Mouse (Mus musculus): ENCODE measurements around the gene Arl15.

The Arl15 gene

DNA sequence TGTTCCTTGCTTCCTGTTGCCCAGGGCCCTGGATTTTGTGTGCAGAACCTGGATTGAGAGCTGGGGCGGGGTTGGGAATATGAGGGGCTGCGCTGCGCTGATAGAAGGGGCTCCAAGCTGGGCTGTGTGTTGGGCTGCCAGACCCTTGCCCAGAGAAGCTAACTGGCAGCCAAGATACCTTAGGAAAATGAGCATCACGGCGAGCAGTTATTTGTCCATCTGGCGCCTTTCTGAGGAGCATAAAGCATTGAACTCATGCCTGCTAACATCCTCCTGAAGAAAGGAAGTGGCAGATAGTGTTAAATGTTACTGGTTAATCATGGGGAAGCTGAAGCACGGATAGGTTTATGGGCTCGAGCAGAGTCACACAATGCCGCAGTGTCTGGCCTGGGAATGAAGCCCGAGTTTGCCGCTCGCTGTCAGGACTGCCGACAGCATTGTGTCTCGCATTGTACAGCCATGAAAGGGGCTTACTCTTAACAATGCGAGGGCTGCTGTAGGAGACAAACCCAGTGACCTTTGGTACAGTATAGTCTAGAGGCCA lies 123.6 kb downstream of the Arl15 start:
- DNase-seq (ENCODE audit: low spot score in 2 of 2): no peak

DNA sequence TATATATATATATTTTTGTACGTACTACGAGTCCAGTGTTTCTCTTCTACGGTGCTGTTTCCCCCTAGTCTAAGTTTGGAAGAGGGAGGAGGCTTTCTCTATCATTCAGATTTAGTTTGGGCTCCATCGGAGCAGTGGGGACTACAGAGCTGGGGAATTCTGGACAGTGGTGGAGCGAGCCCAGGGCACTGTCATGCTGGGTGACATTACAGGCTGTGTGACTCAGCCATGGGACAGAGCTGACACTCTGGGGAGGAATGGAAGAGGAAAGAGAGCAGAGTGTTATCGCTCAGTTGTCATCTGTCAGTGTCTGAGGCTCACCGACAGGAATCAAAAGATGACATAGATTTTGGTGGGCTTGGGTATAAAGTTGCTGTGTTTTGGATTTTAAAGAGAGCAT lies 124.4 kb downstream of the Arl15 start:
- no peak for DNase-seq (ENCODE audit: low spot score in 2 of 2)

DNA sequence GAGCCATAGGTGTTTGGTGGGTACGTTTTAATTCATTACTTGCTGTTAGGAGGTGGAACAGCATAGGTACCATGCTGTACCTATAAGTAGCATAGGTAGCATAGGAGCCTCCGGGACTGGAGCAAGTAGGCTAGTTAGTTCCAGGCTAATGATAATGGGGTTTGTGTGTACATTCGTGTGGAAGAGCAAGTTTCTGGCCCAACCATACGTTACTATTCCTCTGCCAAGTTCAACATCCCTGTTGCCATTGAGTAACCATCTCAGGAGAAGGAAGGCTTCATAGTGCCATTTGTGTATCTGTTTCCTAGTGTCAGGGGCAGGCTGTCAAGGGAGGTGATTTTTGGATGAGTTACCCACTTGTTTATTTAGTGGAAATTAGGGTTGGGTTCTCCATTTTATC lies 141.4 kb downstream of the Arl15 start:
- DNase-seq (ENCODE audit: low spot score in 2 of 2): no peak

DNA sequence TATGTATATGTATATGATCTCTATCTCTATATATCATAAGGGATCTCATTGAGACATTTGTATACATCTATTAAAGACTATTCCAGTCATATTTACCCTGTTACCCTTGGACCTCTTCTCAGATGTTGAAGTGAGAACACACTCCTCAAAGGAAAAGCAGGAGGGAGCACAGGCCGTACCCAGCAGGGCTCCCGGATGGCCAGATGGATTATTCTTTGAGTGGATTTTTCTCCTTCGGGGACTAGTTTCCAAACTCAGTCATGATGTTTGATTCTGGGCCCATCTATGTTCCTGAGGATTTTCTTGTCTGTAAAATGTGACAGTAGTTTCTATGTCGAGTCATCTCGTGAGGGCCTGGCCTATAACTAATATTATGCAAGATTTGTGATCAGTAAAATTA lies 142.9 kb downstream of the Arl15 start:
- DNase-seq (ENCODE audit: low spot score in 2 of 2): no peak

DNA sequence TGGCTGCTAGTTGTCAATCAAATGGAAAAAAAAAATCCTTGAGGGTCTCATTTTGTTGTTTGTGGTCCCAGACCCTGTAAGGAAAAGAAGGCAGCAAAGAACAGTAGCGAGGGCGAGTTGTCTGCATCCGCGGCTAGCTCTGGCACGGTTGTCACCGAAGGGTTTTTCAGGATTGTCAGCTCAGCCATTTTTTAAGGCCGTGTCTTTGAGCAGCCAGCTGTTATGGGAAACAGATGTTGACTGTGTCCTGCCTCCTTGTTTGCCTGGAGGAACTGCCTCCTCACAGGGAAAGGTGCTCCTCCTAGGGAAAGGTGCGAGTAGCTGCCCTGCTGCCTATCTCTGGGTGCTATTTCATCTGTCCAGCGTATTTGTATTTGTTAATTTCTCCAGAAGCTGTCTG lies 144.3 kb downstream of the Arl15 start:
- DNase-seq (ENCODE audit: low spot score in 2 of 2): no peak

DNA sequence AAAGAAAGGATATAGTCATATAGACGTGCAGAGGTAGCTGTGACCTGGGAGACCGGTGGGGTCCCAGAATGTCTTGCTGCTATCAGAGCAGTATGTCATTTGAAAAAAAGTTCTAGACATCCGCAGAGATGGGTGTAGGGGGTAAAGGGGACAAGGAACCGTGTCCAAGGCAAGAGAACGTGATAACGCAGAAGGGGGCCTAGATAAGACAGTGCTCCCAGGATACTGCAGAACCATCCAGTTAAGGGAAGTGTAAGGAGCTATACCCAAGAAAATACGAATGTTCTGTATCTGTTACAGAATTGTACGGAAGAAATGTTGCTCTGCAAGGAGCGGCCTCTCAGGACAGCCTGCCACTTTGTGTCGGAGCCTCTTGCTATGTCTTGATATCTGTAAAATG lies 144.8 kb downstream of the Arl15 start:
- DNase-seq (ENCODE audit: low spot score in 2 of 2): no peak

DNA sequence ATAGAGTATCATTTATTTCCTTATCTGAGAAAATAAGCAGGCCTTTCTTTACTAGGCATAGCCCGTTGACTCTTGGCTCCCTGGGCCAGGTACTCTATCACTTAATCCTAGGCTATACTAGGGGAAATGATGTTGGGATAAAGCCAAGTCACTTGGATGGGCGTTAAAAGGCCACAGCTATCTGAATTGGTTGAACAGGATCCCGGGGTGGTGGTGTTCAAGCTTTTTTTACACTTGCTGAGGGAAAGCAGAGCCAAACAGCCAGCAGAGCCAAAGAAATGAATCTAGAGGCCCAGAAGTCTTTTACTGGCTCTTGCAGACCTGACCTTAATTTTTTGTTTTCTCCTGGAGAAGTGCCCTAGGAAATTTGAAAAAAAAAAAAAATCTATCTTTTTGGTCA lies 145.4 kb downstream of the Arl15 start:
- DNase-seq (ENCODE audit: low spot score in 2 of 2): no peak

DNA sequence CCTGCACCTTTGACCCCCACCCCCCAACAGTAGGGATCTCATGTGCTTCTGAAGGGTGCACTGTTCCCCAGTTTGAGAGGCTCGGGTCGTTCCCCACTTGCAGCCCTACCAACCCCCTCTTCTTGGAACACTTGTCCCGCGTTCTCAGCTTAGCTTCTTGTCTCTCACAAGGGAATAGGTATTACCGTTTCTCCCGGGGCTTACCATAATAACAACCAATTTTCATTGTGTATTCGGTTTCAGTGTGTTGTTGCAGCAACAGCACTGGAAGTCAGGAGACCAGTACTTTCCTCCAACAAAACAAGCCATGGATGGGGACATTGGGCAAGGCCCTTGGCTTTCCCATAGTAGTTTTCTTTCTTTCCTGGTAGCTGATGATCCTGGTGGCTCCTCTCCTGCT lies 145.8 kb downstream of the Arl15 start:
- no peak for DNase-seq (ENCODE audit: low spot score in 2 of 2)

DNA sequence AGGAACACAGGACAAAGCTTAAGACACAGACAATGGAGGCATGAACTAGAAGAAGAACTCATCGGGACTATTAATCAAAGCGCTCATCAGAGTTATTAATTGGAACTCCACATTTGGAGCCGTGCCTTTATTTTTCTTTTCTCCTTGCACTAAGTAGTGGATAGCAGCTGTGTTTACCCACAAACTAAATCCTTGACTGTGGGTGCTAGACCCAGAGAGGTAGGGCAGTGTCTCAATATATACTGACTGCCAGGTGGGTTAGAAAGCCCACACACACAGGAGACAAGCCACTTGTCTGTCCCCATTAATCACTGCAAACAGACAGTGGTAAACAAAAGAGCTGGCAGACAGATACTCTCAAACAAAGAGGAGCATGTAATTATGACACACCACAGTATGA lies 147.6 kb downstream of the Arl15 start:
- no peak for DNase-seq (ENCODE audit: low spot score in 2 of 2)

DNA sequence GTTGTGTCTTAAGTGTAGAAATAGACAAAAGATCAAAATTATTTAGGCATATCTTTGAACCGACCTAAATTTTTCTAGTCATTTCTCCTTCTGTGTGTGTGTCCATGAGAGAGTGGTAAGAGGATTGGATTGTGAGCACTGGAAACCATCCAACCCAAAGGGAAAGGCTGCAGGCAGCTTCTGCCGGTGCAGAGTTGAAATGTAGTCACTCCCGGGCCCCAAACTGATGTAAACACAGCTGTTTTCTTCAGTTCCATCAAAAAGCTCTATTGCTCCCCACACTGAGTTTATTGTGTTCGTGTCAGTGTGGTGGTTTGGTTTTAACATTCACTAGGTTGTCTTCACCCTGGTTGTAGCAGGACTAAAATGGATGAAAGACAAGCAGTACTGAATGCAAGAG lies 153.2 kb downstream of the Arl15 start:
- no peak for DNase-seq (ENCODE audit: low spot score in 2 of 2)

DNA sequence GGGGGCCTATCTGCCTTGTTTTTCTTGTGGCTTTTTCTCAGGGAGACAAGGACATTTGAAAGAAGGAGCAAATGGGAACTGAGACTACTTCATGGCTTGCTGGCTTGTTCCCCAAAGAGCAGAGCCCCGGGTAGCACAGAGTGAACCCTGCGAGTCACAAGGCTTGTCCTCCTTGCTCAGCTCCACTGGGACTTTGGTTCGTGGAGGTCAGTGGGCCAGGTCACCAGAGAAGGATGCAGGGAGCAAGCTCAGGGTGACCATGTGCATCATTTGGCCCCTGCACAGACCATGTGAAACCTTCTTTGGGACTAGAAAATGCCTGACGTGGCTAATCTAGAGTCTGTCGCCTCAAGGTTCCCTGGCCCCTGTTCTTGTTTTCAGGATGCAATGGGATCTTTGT lies 155.4 kb downstream of the Arl15 start:
- DNase-seq (ENCODE audit: low spot score in 2 of 2): no peak

DNA sequence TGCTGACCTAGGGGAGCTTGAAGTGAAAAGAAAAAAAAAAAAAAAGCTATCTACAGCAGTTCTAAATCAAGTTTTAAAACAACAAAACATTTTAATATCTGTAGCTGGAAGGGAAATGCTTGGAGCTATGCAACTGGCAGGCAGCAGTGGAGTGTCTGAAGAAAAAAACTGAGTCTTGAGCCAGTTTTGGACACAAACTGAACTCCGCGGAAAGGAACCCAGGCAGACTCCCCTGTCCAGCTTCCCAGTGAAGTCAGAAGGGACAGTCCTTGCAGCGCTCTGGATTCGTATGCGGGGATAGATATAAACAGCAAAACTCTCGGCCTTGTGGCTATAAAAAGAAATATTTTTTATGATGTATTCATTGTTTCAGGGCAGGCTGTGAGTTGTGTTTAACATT lies 155.8 kb downstream of the Arl15 start:
- DNase-seq (ENCODE audit: low spot score in 2 of 2): peak in 1 of 2 experiments; percentile 20

DNA sequence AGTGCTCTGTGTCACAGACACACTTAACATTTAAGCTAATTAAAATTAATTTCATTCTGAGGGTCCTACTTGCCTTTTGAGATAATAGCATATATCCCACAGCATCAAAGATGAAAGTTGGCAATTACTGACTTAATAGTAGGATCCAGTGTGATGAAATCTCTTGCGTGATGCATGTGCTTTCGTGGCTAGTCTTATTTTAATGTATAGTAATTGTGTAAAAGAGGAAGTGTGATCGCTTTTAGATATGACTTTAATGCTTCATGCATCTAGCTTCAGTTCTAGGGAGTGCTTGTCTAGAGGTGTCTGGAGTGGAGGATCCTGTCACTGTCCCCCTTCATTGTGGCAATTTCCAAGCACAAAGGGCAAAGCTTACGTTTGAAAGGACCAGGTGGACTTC lies 163.1 kb downstream of the Arl15 start:
- DNase-seq (ENCODE audit: low spot score in 2 of 2): no peak

DNA sequence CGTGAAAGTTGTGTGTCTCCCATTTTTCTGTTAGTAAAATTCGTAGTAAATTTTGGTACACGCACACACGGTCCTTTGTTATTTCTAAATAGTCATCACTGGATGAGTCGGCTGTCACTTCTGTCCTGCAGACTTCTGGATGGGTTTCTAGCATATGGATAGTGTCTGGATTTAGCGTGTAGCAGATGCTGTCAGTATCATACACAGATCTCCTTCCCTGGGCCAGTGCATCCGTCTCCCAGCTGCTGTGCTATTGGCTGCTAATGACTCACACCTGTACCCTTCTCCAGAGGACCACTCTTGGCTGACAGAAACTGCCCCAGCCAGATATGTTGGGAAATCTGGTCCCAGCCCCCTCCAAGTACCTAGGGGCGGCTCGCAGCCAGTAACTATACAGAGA lies 170.6 kb downstream of the Arl15 start:
- no peak for DNase-seq (ENCODE audit: low spot score in 2 of 2)

DNA sequence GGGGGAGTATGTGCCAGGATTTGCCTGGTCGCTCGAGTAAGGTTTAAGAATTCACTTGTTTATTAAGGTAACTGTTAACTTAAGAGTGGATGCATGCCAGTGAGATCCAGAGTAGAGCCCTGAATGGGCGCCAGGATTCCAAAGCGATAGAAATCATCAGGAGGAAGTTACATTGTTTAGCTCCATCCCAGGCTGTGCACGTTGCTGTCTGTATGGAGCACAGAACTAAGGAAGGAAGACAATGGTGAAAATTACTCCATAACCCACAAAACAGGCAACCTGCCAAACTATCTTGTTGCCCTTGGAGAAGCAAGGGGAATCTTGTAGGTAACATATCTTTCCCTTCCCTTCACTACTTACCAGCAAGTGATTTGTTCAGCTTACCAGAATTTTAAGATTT lies 176.4 kb downstream of the Arl15 start:
- DNase-seq (ENCODE audit: low spot score in 2 of 2): no peak

DNA sequence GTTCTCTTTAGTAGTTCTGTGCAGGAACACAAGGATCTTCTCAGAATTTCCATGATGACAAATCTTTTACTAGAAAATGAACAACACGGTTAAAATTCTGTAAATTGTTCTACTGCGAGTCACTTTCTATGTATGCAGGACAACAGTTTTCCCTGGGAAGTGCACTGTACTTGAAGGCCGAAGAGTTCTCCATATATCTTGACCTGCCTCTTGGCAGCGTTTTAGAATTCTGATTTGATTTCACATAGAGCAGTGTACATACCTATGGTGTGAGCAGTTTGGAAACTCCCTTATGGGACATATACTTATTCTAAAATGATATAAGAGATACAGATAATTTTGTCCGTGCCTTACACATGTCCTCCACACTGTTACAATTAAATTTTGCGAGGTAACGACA lies 178.1 kb downstream of the Arl15 start:
- no peak for DNase-seq (ENCODE audit: low spot score in 2 of 2)

DNA sequence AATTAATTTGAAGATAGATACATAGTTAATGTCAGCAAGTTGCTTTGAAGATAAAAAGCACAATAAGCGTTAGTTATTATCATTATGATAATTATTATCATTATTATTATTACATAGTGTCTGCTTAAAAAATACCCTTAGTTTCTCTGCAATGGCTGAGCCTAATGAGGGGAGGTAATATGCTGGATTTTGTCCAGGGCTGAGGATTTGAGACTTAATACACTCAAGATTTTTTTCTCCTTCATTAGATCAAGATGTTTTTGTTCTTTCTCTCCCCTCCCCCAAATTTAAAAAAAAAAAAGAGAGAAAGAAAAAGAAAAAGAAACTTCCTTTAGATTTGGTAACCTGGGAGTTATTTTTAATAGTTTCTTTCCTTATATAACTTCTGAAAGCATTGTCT lies 180.6 kb downstream of the Arl15 start:
- no peak for DNase-seq (ENCODE audit: low spot score in 2 of 2)

DNA sequence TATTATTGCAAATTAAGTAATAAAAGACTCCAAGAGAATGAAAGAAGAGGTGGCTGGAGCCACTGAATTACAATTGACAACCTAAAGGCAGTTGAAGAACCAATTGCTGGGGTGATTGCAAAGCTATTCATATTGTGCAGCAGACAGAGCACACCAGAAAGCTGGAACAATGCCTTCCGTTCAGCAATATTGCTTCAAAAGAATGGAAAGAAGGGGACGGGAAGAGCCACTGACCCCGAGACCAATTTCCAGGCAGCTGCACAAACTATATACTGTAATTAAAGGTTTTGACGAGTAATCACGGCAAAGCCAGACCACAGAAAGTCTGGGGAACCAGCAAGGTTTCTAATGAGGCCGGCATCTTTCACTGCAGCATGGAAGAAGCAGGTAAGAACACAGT lies 181.4 kb downstream of the Arl15 start:
- no peak for DNase-seq (ENCODE audit: low spot score in 2 of 2)

DNA sequence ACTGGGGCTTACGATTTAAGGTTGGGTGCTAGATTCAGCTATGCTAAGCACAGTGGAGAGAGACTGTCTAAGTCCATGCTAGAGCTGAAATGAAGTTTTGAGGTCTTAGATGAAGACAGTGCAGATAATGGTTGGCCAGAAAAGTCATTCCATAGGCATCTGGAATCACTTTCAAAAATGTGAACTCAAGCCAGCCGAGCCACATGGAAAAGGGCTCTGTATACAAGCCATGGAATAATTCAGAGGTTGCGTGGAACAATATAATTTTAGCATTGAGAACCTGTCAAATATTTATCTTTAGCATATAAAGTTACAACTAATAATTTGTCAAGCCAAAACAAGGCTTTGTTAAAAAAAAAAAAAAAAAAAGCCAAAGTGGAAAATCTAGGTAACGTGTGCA lies 182.6 kb downstream of the Arl15 start:
- no peak for DNase-seq (ENCODE audit: low spot score in 2 of 2)

DNA sequence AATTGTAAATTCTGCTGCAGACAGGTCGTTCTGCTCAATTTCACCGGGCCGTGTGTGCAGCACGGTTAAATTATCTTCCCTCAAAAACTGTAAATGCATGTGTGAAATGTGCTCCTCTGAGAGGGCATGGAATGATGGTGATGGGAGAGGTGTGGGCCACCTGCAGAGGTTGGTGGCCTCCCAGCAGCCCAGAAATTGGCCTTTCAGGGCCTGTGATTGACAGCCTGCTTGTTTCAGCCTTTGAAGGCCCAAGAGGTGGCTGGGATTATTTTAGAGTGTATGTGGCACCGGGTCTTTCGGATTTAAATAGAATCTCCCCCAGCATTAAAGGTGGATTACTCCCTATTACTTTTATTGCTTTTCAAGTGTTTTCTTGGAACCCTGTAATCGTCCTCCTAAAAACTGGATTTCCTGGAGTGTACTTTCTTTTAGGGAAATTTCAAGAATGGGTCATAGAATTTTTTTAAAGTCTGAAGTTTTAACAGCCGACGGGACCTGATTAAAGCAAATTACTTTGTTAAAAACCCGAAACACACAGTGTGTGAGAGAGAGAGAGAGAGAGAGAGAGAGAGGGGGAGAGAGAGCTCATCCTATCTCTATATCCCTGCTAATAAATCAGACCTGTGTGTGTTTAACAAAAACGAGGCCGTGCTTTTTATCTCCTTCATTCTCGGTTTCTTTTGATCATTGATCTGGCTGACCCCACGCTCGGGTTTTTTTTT lies 186.6 kb downstream of the Arl15 start:
- DNase-seq (ENCODE audit: low spot score in 2 of 2): no peak

DNA sequence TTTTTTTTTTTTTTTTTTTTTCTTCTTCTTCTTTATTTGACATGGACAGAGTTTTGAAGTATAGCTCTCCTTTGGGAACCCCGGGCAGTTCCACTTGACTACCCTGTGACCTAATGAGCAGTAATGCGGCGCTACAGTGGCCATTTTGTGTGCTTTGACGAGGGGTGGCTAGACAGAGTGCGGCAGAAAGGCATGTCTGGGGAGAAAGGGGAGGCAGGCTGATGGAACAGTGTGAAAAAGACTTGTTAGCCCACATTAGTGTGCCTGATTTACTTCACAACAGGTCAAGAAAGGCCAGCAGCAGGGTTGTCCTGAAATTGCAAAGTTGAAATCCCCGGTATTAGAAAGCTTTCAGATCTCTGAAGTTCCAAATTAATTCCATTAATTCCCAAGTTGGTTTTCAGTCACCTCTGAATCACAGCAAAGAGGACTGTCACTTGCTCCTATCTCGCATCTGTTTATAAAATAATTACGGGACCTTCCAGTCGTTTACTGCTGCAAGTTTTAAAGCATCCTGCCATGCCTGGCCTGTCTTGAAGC lies 187.2 kb downstream of the Arl15 start:
- DNase-seq (ENCODE audit: low spot score in 2 of 2): no peak

DNA sequence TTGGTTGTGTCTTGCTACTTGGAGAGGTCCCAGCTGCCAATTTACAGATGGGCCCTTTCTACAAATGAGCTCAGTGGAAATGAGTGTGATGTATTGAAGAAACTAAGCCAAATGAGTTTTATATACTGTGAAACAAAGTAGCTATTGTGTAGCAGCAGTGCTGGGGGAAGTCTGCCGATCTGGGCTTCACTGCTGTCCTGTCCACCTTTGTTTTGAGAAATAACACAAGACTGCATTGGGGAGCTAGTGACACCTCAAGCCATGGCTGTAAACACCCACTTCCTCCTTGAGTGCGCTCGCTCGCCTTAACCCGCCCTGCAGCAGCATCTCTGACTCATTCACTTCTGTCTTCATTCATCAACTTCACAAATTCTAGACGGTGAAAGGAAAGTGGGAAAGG lies 189.3 kb downstream of the Arl15 start:
- DNase-seq (ENCODE audit: low spot score in 2 of 2): no peak

DNA sequence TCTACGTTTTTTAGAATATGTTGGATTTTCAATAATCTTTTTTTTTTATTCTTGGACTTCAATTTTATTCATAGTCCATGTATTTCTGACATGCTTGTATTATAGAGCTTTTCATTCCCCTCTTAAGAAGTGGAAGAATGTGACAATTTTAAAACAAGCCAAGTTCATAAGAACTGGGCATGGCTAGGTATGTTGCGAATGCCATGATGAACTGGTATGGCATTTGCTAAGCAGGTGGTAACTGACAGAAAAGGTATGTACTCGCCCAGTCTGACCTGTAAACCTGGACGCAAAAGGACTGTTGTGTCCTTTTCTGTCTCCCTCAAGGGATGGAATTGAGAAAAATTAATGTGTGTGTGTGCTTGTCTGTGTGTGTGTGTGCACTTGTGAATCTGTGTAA lies 190.2 kb downstream of the Arl15 start:
- no peak for DNase-seq (ENCODE audit: low spot score in 2 of 2)

Data from urinary bladder, postnatal 4 days (tissue).